Mouse (Mus musculus) limb, embryonic 14.5 days (tissue): ENCODE data around the gene Slit2. TPM values are rescaled to one million over a fixed set of nuclear protein-coding genes. Genes with fewer than 3 reads are reported as not detected.
A peak's percentile ranks its signal among the peaks of the same experiment; 100 is the strongest.

Experiments used
- ATAC-seq: fragments of 200-750 bp; cut with Nextera tagmentation; 2 replicates; pipeline ENCODE4 v1.8.0; 2017; ENCODE audit warnings: low read depth, moderate number of reproducible peaks, moderate TSS enrichment; ENCODE audit not compliant: low FRiP score
- DNase-seq: peaks from one replicate; pipeline ENCODE4 v3.0.0-alpha.2; 2015; ENCODE audit warnings: low spot score
- H3K27ac ChIP-seq: fragments of 300-500 bp; sonication (generic); replicated peaks from 2 replicates; pipeline ENCODE4 v1.5.1; 2014; ENCODE audit warnings: low read depth, mild to moderate bottlenecking, low read length, moderate library complexity, mixed read lengths
- H3K27me3 ChIP-seq: fragments of 300-500 bp; sonication (generic); 2 replicates; pipeline ENCODE4 v1.6.1; 2014; ENCODE audit warnings: low read length, mixed read lengths; ENCODE audit not compliant: control insufficient read depth, insufficient read depth
- H3K36me3 ChIP-seq: fragments of 300-500 bp; sonication (generic); 2 replicates; pipeline ENCODE4 v1.6.1; 2014; ENCODE audit warnings: mild to moderate bottlenecking, low read length, moderate library complexity, mixed read lengths; ENCODE audit not compliant: control insufficient read depth, insufficient read depth
- H3K4me1 ChIP-seq: fragments of 300-500 bp; sonication (generic); 2 replicates; pipeline ENCODE4 v1.6.1; 2014; ENCODE audit warnings: antibody characterized with exemption, low read length, mixed read lengths; ENCODE audit not compliant: control insufficient read depth, insufficient read depth
- H3K4me2 ChIP-seq: fragments of 300-500 bp; sonication (generic); replicated peaks from 2 replicates; pipeline ENCODE4 v1.6.1; 2014; ENCODE audit warnings: low read depth, mild to moderate bottlenecking, low read length, moderate library complexity; ENCODE audit not compliant: severe bottlenecking
- H3K4me3 ChIP-seq: fragments of 300-500 bp; sonication (generic); replicated peaks from 2 replicates; pipeline ENCODE4 v1.5.1; 2014; ENCODE audit warnings: low read length
- H3K9ac ChIP-seq: fragments of 300-500 bp; sonication (generic); 2 replicates; pipeline ENCODE4 v1.6.1; 2014; ENCODE audit warnings: mild to moderate bottlenecking, low read depth, low read length, moderate library complexity; ENCODE audit not compliant: severe bottlenecking
- H3K9me3 ChIP-seq: fragments of 300-500 bp; sonication (generic); 2 replicates; pipeline ENCODE4 v1.6.1; 2016; ENCODE audit warnings: low read length; ENCODE audit not compliant: control insufficient read depth
- POLR2A ChIP-seq: fragments of 200-500 bp; IDR thresholded peaks from 2 replicates; pipeline ENCODE4 v1.8.0; 2012; ENCODE audit warnings: inconsistent platforms, mild to moderate bottlenecking, moderate library complexity, borderline replicate concordance; ENCODE audit not compliant: insufficient read depth, insufficient read length; ENCODE audit errors: extremely low read depth
- WGBS: fragments of 180-500 bp; shearing (Covaris S2); extraction: QIAGEN DNeasy Blood & Tissue Kit; methylation state at CpG from one replicate; pipeline ENCODE4 v1.1.7; 2014; 5-methylcytosine and 5-hydroxymethylcytosine counted together
- polyA plus RNA-seq, 2 experiments: library from polyadenylated mRNA; depleted of rRNA in 1 of 2; stranded (reverse) in 1 of 2; unstranded in 1 of 2; fragments of >200 nt; fragmentation: Nextera tagmentation in 1 of 2; extraction: Ambion mirVana in 1 of 2; gene quantifications; 2 replicates each; pipeline versions ENCODE4 v1.2.1 to v1.2.3; 2012 to 2014

Gene Slit2
- polyA plus RNA-seq, 2 experiments = 19.9 to 26.3 TPM

DNA sequence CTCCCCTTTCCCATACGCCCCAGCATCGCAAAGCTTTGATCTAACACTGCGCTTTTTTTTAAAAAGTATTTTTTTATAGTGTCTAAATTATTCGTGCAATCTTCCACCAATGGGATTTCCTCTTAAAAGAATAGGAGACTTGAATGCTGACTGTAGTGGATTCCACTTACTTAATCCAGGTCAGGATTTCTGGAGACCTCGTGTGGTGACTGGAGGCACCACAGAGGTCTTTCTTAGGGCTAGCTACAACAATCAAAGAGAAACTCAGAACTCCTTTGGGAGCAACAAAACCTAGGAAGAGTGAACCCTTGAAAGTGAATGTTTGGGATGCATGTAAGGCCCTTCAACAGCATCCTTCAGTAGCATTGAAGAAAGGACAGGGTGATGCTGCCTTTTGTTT lies 2.5 kb upstream of the Slit2 start:
- Histone ChIP-seq H3K27ac (no peak overlapping the region), H3K4me3 (no peak overlapping the region), H3K36me3 (no peaks in the 10 kb centered on the region), H3K4me1 (peaks cover 5% of the 10 kb centered on the region; the same call in 1 of the 2 replicates), H3K9me3 (no peaks in the 10 kb centered on the region), H3K4me2 (no peak overlapping the region), H3K27me3 (peaks cover 11% of the 10 kb centered on the region; the same call in 1 of the 2 replicates), H3K9ac (no peak overlapping the region)
- DNase-seq (no peak), ATAC-seq (no peak)
- TF ChIP-seq POLR2A = no peak
- WGBS = 25% methylated on average over 5 of the region's 5 CpGs

DNA sequence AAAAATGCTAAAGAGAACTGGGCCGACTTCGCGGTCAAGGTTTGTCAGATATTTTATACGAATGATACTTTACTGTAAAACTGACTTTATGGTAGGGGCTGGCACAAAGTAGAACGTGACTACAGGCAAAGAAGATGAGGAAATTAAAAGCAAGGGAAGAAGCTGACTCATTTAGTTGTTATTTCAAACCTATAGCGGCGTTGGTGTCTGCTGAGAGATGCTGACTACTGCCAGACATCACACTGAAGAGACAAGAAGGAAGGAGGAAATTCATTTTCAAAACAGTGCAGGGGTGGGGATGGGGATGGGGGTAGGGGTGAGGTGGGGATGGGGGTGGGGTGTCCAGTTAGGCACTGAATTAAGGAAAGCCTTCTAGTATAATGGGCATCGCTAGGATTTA lies 987 bp upstream of the Slit2 start:
- Histone ChIP-seq H3K27me3 (peaks cover 17% of the 10 kb centered on the region), H3K4me3 (peak overlapping the region; percentile 66; the same call in 1 of the 2 replicates), H3K9ac (no peak overlapping the region), H3K9me3 (no peaks in the 10 kb centered on the region), H3K36me3 (no peaks in the 10 kb centered on the region), H3K4me2 (peak overlapping the region; percentile 95), H3K27ac (no peak overlapping the region), H3K4me1 (peaks cover 9% of the 10 kb centered on the region; the same call in 1 of the 2 replicates)
- ATAC-seq (no peak), DNase-seq (no peak)
- 41% methylated on average over 8 of the region's 8 CpGs for WGBS
- no peak for TF ChIP-seq POLR2A

- Histone ChIP-seq H3K4me3 (peak overlapping the region; percentile 66), H3K27ac (no peak overlapping the region), H3K9me3 (no peaks in the 10 kb centered on the region), H3K9ac (peak overlapping the region; percentile 70), H3K36me3 (no peaks in the 10 kb centered on the region), H3K27me3 (peaks cover 17% of the 10 kb centered on the region), H3K4me2 (peak overlapping the region; percentile 95), H3K4me1 (peaks cover 10% of the 10 kb centered on the region; the same call in 1 of the 2 replicates)
- ATAC-seq = 0 out of 2 replicates have a peak, but pooled peaks have one; percentile 3
- no peak for TF ChIP-seq POLR2A
- 0% methylated on average over 38 of the region's 38 CpGs for WGBS
- DNase-seq = no peak
These were observed 1.0 kb downstream of the Slit2 start for GRCm38 (mm10) chr5:47983746-47984583.

GRCm38 (mm10) chr5:47984584-47985197 lies 1.8 kb downstream of the Slit2 start:
- Histone ChIP-seq H3K36me3 (no peaks in the 10 kb centered on the region), H3K4me3 (peak overlapping the region; percentile 66), H3K9me3 (no peaks in the 10 kb centered on the region), H3K27ac (no peak overlapping the region), H3K4me1 (peaks cover 10% of the 10 kb centered on the region; the same call in 1 of the 2 replicates), H3K4me2 (peak overlapping the region; percentile 95), H3K9ac (peak overlapping the region; percentile 70), H3K27me3 (peaks cover 17% of the 10 kb centered on the region)
- ATAC-seq = no peak
- DNase-seq = no peak
- 5% methylated on average over 23 of the region's 23 CpGs for WGBS
- TF ChIP-seq POLR2A = no peak

DNA sequence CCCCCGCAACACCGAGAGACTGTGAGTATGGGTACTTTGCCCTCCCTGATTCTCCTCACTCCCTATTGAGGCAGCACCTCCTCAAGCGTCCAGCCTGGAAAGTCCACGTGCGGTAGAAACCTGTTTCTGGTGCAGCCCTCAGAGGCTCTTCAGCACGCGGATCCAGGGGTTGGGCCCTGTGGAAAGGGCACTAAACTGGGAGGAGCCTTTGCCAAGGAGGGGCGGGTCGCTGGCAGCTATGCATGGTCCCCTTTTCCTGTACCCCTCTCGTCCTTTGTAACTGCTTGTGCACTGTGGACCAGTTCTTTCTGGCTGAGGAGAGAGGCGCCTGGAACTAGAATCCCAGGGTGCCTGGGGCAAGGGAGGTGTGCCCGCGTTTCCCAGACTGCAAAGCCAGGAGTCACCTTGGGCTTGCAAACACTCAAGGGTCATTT lies 2.3 kb downstream of the Slit2 start:
- 2% methylated on average over 13 of the region's 13 CpGs for WGBS
- H3K27me3 ChIP-seq = peaks cover 17% of the 10 kb centered on the region
- H3K27ac ChIP-seq = no peak overlapping the region
- H3K4me2 ChIP-seq = peak overlapping the region; percentile 95
- no peak for ATAC-seq
- no peaks in the 10 kb centered on the region for H3K36me3 ChIP-seq
- peak overlapping the region; percentile 66 for H3K4me3 ChIP-seq
- peak overlapping the region; percentile 70 for H3K9ac ChIP-seq
- 0 out of 2 replicates have a peak, but pooled peaks have one; percentile 16 for TF ChIP-seq POLR2A
- no peaks in the 10 kb centered on the region for H3K9me3 ChIP-seq
- H3K4me1 ChIP-seq = peaks cover 10% of the 10 kb centered on the region; the same call in 1 of the 2 replicates
- DNase-seq = peak; percentile 49
